Mouse (Mus musculus): ENCODE data around the gene Scube3. TPM values are rescaled to one million over a fixed set of nuclear protein-coding genes. Genes with fewer than 3 reads are reported as not detected.

The Scube3 gene
- polyA plus RNA-seq, 1 experiment from 2014 or later = 4.8 TPM

Other genes with a start within 250 kb of the Scube3 start
- 19.5 and 19.8 TPM in 2 replicates for gene Anks1, start 232.8 kb upstream of the Scube3 start, polyA plus RNA-seq (2014; fragmentation: Nextera tagmentation; extraction: Ambion mirVana)
- 63.3 and 67.9 TPM in 2 replicates for gene Taf11, start 232.3 kb upstream of the Scube3 start, polyA plus RNA-seq (2014; fragmentation: Nextera tagmentation; extraction: Ambion mirVana)
- 2.3 and 2.9 TPM in 2 replicates for gene Tcp11, start 61.5 kb upstream of the Scube3 start, polyA plus RNA-seq (2014; fragmentation: Nextera tagmentation; extraction: Ambion mirVana)
- 32.5 and 37.3 TPM in 2 replicates for gene Zfp523, start 35.0 kb downstream of the Scube3 start, polyA plus RNA-seq (2014; fragmentation: Nextera tagmentation; extraction: Ambion mirVana)
- gene Def6, start 65.6 kb downstream of the Scube3 start, polyA plus RNA-seq (2014; fragmentation: Nextera tagmentation; extraction: Ambion mirVana) = 4.1 and 4.3 TPM in 2 replicates
- 3.4 TPM in 2 replicates for gene Ppard, start 90.6 kb downstream of the Scube3 start, polyA plus RNA-seq (2014; fragmentation: Nextera tagmentation; extraction: Ambion mirVana)
- 26.5 and 29.9 TPM in 2 replicates for gene Fance, start 171.4 kb downstream of the Scube3 start, polyA plus RNA-seq (2014; fragmentation: Nextera tagmentation; extraction: Ambion mirVana)
- 797 and 911 TPM in 2 replicates for gene Rpl10a, start 186.3 kb downstream of the Scube3 start, polyA plus RNA-seq (2014; fragmentation: Nextera tagmentation; extraction: Ambion mirVana)
- gene Tead3, start 208.7 kb downstream of the Scube3 start, polyA plus RNA-seq (2014; fragmentation: Nextera tagmentation; extraction: Ambion mirVana) = 15.7 and 16.0 TPM in 2 replicates
- gene Tulp1, start 223.1 kb downstream of the Scube3 start, polyA plus RNA-seq (2014; fragmentation: Nextera tagmentation; extraction: Ambion mirVana) = 5.2 and 6.6 TPM in 2 replicates

Measured in stomach, embryonic 14.5 days (tissue).